Mouse (Mus musculus) neural tube, embryonic 14.5 days (tissue): ENCODE results near the gene Ppfia1. TPM values are rescaled to one million over a fixed set of nuclear protein-coding genes. Genes with fewer than 3 reads are reported as not detected.

Experiments
- ATAC-seq: fragments of 200-750 bp; cut with Nextera tagmentation; 2 replicates; pipeline ENCODE4 v1.8.0; 2017; ENCODE audit warnings: low read depth, mild to moderate bottlenecking, moderate TSS enrichment, moderate library complexity
- H3K27ac ChIP-seq: fragments of 300-500 bp; sonication (generic); 2 replicates; pipeline ENCODE4 v1.5.1; 2014; ENCODE audit warnings: low read depth, mild to moderate bottlenecking, control low read depth, low read length, moderate library complexity, mixed read lengths
- H3K27me3 ChIP-seq: fragments of 300-500 bp; sonication (generic); 2 replicates; pipeline ENCODE4 v1.6.1; 2014; ENCODE audit warnings: low read length; ENCODE audit not compliant: control insufficient read depth, insufficient read depth
- H3K36me3 ChIP-seq: fragments of 300-500 bp; sonication (generic); 2 replicates; pipeline ENCODE4 v1.6.1; 2014; ENCODE audit warnings: low read length, mixed read lengths; ENCODE audit not compliant: control insufficient read depth, insufficient read depth
- H3K4me1 ChIP-seq: fragments of 300-500 bp; sonication (generic); 2 replicates; pipeline ENCODE4 v1.6.1; 2014; ENCODE audit warnings: low read length; ENCODE audit not compliant: control insufficient read depth, insufficient read depth
- H3K4me2 ChIP-seq: fragments of 300-500 bp; sonication (generic); 2 replicates; pipeline ENCODE4 v1.6.1; 2014; ENCODE audit warnings: mild to moderate bottlenecking, low read depth, low read length, control low read depth
- H3K4me3 ChIP-seq: fragments of 300-500 bp; sonication (generic); 2 replicates; pipeline ENCODE4 v1.5.1; 2014; ENCODE audit warnings: low read depth, low read length, control low read depth, mixed read lengths
- H3K9ac ChIP-seq: fragments of 300-500 bp; sonication (generic); replicated peaks from 2 replicates; pipeline ENCODE4 v1.6.1; 2014; ENCODE audit warnings: low read depth, mild to moderate bottlenecking, control low read depth, low read length, mixed read lengths
- H3K9me3 ChIP-seq: fragments of 300-500 bp; sonication (generic); 2 replicates; pipeline ENCODE4 v1.6.1; 2016; ENCODE audit warnings: low read length; ENCODE audit not compliant: control insufficient read depth
- WGBS: fragments of 180-500 bp; shearing (Covaris S2); extraction: QIAGEN DNeasy Blood & Tissue Kit; methylation state at CpG from one replicate; pipeline ENCODE4 v1.1.7; 2014; 5-methylcytosine and 5-hydroxymethylcytosine counted together
- polyA plus RNA-seq: library from polyadenylated mRNA; unstranded; fragments of >200 nt; fragmentation: Nextera tagmentation; extraction: Ambion mirVana; gene quantifications from 2 replicates; pipeline ENCODE4 v1.2.1, GENCODE M21; 2014

Ppfia1 gene
- polyA plus RNA-seq, 1 experiment from 2014 or later: 30.9 TPM

- H3K27me3 ChIP-seq: no peaks in the 10 kb centered on the region
- H3K4me1 ChIP-seq: 0 out of 2 replicates have a peak, but pooled peaks cover 2% of the 10 kb centered on the region
- H3K27ac ChIP-seq: no peak overlapping the region
- H3K4me3 ChIP-seq: no peak overlapping the region
- no peaks in the 10 kb centered on the region for H3K36me3 ChIP-seq
- H3K4me2 ChIP-seq: no peak overlapping the region
- no peaks in the 10 kb centered on the region for H3K9me3 ChIP-seq
- 87% methylated on average over 3 of the region's 3 CpGs for WGBS
- no peak for ATAC-seq
- no peak overlapping the region for H3K9ac ChIP-seq
Measured at GRCm38 (mm10) chr7:144536367-144536766, 17.2 kb downstream of the Ppfia1 start.

- H3K9ac ChIP-seq: no peak overlapping the region
Measured at GRCm38 (mm10) chr7:144534773-144535172, 18.8 kb downstream of the Ppfia1 start.

GRCm38 (mm10) chr7:144531585-144532378, 21.7 kb downstream of the Ppfia1 start:
- WGBS: 35% methylated on average over 7 of the region's 7 CpGs
- Histone ChIP-seq H3K4me2 (no peak overlapping the region), H3K27ac (no peak overlapping the region), H3K4me3 (no peak overlapping the region), H3K27me3 (no peaks in the 10 kb centered on the region), H3K4me1 (0 out of 2 replicates have a peak, but pooled peaks cover 2% of the 10 kb centered on the region), H3K36me3 (no peaks in the 10 kb centered on the region), H3K9me3 (no peaks in the 10 kb centered on the region), H3K9ac (no peak overlapping the region)
- ATAC-seq: no peak

More at GRCm38 (mm10) chr7:144534773-144535172, 18.8 kb downstream of the Ppfia1 start:
- H3K9me3 ChIP-seq: no peaks in the 10 kb centered on the region
- no peaks in the 10 kb centered on the region for H3K27me3 ChIP-seq
- H3K27ac ChIP-seq: no peak overlapping the region
- no peaks in the 10 kb centered on the region for H3K36me3 ChIP-seq
- WGBS: 82% methylated on average over 3 of the region's 3 CpGs
- ATAC-seq: no peak
- 0 out of 2 replicates have a peak, but pooled peaks cover 2% of the 10 kb centered on the region for H3K4me1 ChIP-seq
- no peak overlapping the region for H3K4me2 ChIP-seq
- no peak overlapping the region for H3K4me3 ChIP-seq

- no peak overlapping the region for H3K4me2 ChIP-seq
- H3K27me3 ChIP-seq: no peaks in the 10 kb centered on the region
- no peak overlapping the region for H3K9ac ChIP-seq
- H3K27ac ChIP-seq: no peak overlapping the region
- 94% methylated on average over 3 of the region's 3 CpGs for WGBS
- H3K4me1 ChIP-seq: 0 out of 2 replicates have a peak, but pooled peaks cover 2% of the 10 kb centered on the region
- no peak overlapping the region for H3K4me3 ChIP-seq
- no peaks in the 10 kb centered on the region for H3K36me3 ChIP-seq
- no peaks in the 10 kb centered on the region for H3K9me3 ChIP-seq
- no peak for ATAC-seq
Measured at GRCm38 (mm10) chr7:144529851-144530250, 23.7 kb downstream of the Ppfia1 start.

GRCm38 (mm10) chr7:144527723-144528221, 25.8 kb downstream of the Ppfia1 start:
- H3K4me2 ChIP-seq: no peak overlapping the region
- ATAC-seq: no peak
- no peak overlapping the region for H3K27ac ChIP-seq
- H3K9me3 ChIP-seq: no peaks in the 10 kb centered on the region
- no peaks in the 10 kb centered on the region for H3K36me3 ChIP-seq
- WGBS: 68% methylated on average over 1 of the region's 1 CpGs
- H3K27me3 ChIP-seq: no peaks in the 10 kb centered on the region
- H3K4me3 ChIP-seq: no peak overlapping the region
- H3K9ac ChIP-seq: no peak overlapping the region
- H3K4me1 ChIP-seq: 0 out of 2 replicates have a peak, but pooled peaks cover 2% of the 10 kb centered on the region

GRCm38 (mm10) chr7:144526649-144527048, 26.9 kb downstream of the Ppfia1 start:
- Histone ChIP-seq H3K4me2 (no peak overlapping the region), H3K9ac (no peak overlapping the region), H3K27me3 (no peaks in the 10 kb centered on the region), H3K9me3 (no peaks in the 10 kb centered on the region), H3K4me3 (no peak overlapping the region), H3K27ac (no peak overlapping the region), H3K4me1 (0 out of 2 replicates have a peak, but pooled peaks cover 2% of the 10 kb centered on the region), H3K36me3 (no peaks in the 10 kb centered on the region)
- no peak for ATAC-seq
- 52% methylated on average over 2 of the region's 2 CpGs for WGBS

- 0 out of 2 replicates have a peak, but pooled peaks cover 2% of the 10 kb centered on the region for H3K36me3 ChIP-seq
- WGBS: 84% methylated on average over 6 of the region's 6 CpGs
- no peak overlapping the region for H3K4me3 ChIP-seq
- H3K4me1 ChIP-seq: no peaks in the 10 kb centered on the region
- H3K9ac ChIP-seq: no peak overlapping the region
- no peak for ATAC-seq
- H3K4me2 ChIP-seq: no peak overlapping the region
- no peaks in the 10 kb centered on the region for H3K27me3 ChIP-seq
- H3K9me3 ChIP-seq: no peaks in the 10 kb centered on the region
- H3K27ac ChIP-seq: no peak overlapping the region
Measured at GRCm38 (mm10) chr7:144524427-144525191, 28.9 kb downstream of the Ppfia1 start.

- H3K9ac ChIP-seq: no peak overlapping the region
- no peak for ATAC-seq
- H3K27me3 ChIP-seq: no peaks in the 10 kb centered on the region
- WGBS: 91% methylated on average over 3 of the region's 3 CpGs
- no peaks in the 10 kb centered on the region for H3K4me1 ChIP-seq
- no peaks in the 10 kb centered on the region for H3K9me3 ChIP-seq
- H3K4me3 ChIP-seq: no peak overlapping the region
- H3K36me3 ChIP-seq: peaks cover 3% of the 10 kb centered on the region; the same call in 1 of the 2 replicates
- no peak overlapping the region for H3K4me2 ChIP-seq
- no peak overlapping the region for H3K27ac ChIP-seq
Measured at GRCm38 (mm10) chr7:144523415-144523814, 30.1 kb downstream of the Ppfia1 start.
